Mouse (Mus musculus): ENCODE results near the gene Tmem39b. TPM values are rescaled to one million over a fixed set of nuclear protein-coding genes. Genes with fewer than 3 reads are reported as not detected.

Tmem39b gene
- polyA plus RNA-seq, 1 experiment from 2014 or later = 13.4 TPM

DNA sequence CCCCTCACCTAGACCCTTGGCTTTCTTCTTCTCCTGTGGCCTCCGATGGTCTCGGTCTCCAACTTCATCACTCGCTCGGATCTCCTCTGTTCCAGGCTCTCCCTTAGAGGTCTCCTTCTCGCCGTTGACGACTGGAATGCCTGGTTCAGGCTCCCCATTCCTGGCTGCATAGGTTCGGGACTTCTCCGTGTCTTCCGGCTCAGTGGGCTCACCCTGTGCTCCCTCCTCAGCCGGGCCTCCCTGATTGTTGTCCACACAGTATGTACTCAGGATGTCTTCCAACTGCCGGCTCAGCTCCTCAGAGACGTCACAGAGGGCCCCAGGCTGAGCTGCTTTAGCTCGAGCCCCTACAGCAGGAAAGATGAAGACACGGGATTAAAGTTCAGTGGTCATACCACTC is 57.4 kb downstream of the Tmem39b start:
- peaks cover 17% of the 10 kb centered on the region for H3K4me1 ChIP-seq (replicated peaks; ENCODE audit: control insufficient read depth, insufficient read depth, low read length)
- 81% methylated on average over 15 of the region's 15 CpGs for whole genome bisulfite sequencing
- ATAC-seq (ENCODE audit: low read depth) = no peak
- no peaks in the 10 kb centered on the region for H3K27me3 ChIP-seq (ENCODE audit: control insufficient read depth, insufficient read depth, low read depth, low read length)
- H3K9ac ChIP-seq (ENCODE audit: low read length) = peak overlapping the region; percentile 84
- peak overlapping the region; percentile 77 for H3K4me2 ChIP-seq (ENCODE audit: low read depth, low read length)
- peaks cover 27% of the 10 kb centered on the region for H3K36me3 ChIP-seq (ENCODE audit: control insufficient read depth, insufficient read depth, low read length)
- no peak overlapping the region for H3K27ac ChIP-seq (ENCODE audit: low read length)
- no peaks in the 10 kb centered on the region for H3K9me3 ChIP-seq (ENCODE audit: control insufficient read depth, low read length)
- peak overlapping the region; percentile 72 for H3K4me3 ChIP-seq (ENCODE audit: low read length)

DNA sequence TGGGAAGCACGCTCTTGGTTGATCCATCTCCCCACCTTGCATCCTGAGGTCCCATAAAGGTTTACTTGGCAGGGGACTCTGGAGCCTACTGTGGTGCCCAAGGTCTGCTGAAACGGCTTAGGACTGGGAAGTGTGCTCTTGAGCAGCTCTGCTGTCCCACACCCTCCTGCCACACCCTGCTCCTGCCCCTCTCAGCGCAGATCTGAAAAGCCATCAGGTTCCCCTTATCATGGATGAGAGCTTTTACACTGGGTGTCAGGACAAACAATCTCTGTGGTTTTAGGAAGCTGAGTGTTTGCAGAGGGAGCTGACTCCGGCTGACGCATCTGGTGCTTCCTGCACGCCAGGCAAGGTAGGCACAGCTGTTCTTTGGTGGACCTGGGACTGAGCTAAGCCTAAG is 62.8 kb downstream of the Tmem39b start:
- peaks cover 8% of the 10 kb centered on the region for H3K4me1 ChIP-seq (replicated peaks; ENCODE audit: control insufficient read depth, insufficient read depth, low read length)
- no peak overlapping the region for H3K4me2 ChIP-seq (ENCODE audit: low read depth, low read length)
- H3K9me3 ChIP-seq (ENCODE audit: control insufficient read depth, low read length) = no peaks in the 10 kb centered on the region
- 71% methylated on average over 6 of the region's 6 CpGs for WGBS
- ATAC-seq (ENCODE audit: low read depth) = no peak
- H3K27ac ChIP-seq (ENCODE audit: low read length) = no peak overlapping the region
- no peak overlapping the region for H3K9ac ChIP-seq (ENCODE audit: low read length)
- H3K4me3 ChIP-seq (ENCODE audit: low read length) = no peak overlapping the region
- H3K36me3 ChIP-seq (ENCODE audit: control insufficient read depth, insufficient read depth, low read length) = peaks cover 75% of the 10 kb centered on the region
- no peaks in the 10 kb centered on the region for H3K27me3 ChIP-seq (ENCODE audit: control insufficient read depth, insufficient read depth, low read depth, low read length)

DNA sequence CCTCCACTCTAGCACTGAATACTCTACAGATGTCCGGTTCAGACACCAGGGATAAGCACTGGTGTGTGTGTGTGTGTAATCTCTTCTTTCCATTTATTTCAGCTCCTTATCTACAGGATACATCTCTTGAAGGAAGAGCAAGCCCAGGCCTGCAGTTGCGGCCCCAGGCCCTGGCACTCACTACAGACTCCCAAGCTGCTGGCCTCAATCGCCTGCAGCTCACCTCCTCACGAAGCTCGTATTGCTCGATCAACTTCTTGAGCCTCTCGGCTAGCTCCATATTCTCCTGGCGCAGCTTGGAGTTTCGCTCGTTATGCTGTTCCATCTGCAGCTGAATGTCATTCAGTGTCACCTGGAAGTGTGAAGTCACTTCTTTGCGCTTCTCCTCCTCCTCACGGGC is 64.8 kb downstream of the Tmem39b start:
- peaks cover 4% of the 10 kb centered on the region for H3K4me1 ChIP-seq (replicated peaks; ENCODE audit: control insufficient read depth, insufficient read depth, low read length)
- H3K27ac ChIP-seq (ENCODE audit: low read length) = no peak overlapping the region
- no peaks in the 10 kb centered on the region for H3K9me3 ChIP-seq (ENCODE audit: control insufficient read depth, low read length)
- H3K9ac ChIP-seq (ENCODE audit: low read length) = no peak overlapping the region
- no peak for ATAC-seq (ENCODE audit: low read depth)
- no peak overlapping the region for H3K4me3 ChIP-seq (ENCODE audit: low read length)
- H3K27me3 ChIP-seq (ENCODE audit: control insufficient read depth, insufficient read depth, low read depth, low read length) = no peaks in the 10 kb centered on the region
- WGBS = 84% methylated on average over 12 of the region's 12 CpGs
- peaks cover 80% of the 10 kb centered on the region for H3K36me3 ChIP-seq (ENCODE audit: control insufficient read depth, insufficient read depth, low read length)
- H3K4me2 ChIP-seq (ENCODE audit: low read depth, low read length) = no peak overlapping the region

DNA sequence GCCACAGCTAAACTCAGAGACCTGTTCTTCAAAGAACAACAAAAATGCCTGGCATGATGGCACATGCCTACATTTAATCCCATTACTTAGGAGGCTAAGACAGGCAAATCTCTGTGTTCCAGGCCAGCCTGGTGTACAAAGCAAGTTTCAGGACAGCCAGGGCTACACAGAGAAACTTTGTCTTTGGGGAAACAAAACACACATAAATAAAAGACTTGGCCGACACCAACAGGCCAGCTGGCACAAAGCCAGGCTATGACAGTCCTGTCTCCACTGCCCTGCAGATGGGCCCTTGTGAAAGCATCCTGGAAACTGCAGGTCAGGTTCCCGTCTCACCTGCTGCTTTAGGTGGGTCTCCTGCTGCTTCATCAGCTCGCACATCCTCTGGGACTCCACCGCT is 65.7 kb downstream of the Tmem39b start:
- Histone ChIP-seq H3K36me3 (ENCODE audit: control insufficient read depth, insufficient read depth, low read length) (peaks cover 71% of the 10 kb centered on the region), H3K4me1 (replicated peaks; ENCODE audit: control insufficient read depth, insufficient read depth, low read length) (peaks cover 4% of the 10 kb centered on the region), H3K27me3 (ENCODE audit: control insufficient read depth, insufficient read depth, low read depth, low read length) (no peaks in the 10 kb centered on the region), H3K27ac (ENCODE audit: low read length) (no peak overlapping the region), H3K9ac (ENCODE audit: low read length) (no peak overlapping the region), H3K4me3 (ENCODE audit: low read length) (no peak overlapping the region), H3K4me2 (ENCODE audit: low read depth, low read length) (no peak overlapping the region), H3K9me3 (ENCODE audit: control insufficient read depth, low read length) (no peaks in the 10 kb centered on the region)
- no peak for ATAC-seq (ENCODE audit: low read depth)
- WGBS = 75% methylated on average over 4 of the region's 4 CpGs

Small RNA genes within 50 kb of the gene (microRNA-seq; reads per million reads assigned to microRNA genes)
- gene Mir7016 = not detected

Other genes with a start within 250 kb of the Tmem39b start
- gene Bsdc1, start 235.3 kb downstream of the Tmem39b start, polyA plus RNA-seq (2015; fragmentation: Nextera tagmentation; extraction: Ambion mirVana) = 25.5 and 29.2 TPM in 2 replicates
- not detected in 2 replicates for gene Tssk3, start 205.8 kb downstream of the Tmem39b start, polyA plus RNA-seq (2015; fragmentation: Nextera tagmentation; extraction: Ambion mirVana)
- not detected in 2 replicates for gene Fam229a, start 205.6 kb downstream of the Tmem39b start, polyA plus RNA-seq (2015; fragmentation: Nextera tagmentation; extraction: Ambion mirVana)
- 506 and 544 TPM in 2 replicates for gene Marcksl1, start 183.3 kb downstream of the Tmem39b start, polyA plus RNA-seq (2015; fragmentation: Nextera tagmentation; extraction: Ambion mirVana)
- 243 and 247 TPM in 2 replicates for gene Hdac1, start 154.1 kb downstream of the Tmem39b start, polyA plus RNA-seq (2015; fragmentation: Nextera tagmentation; extraction: Ambion mirVana)
- gene Lck, start 123.2 kb downstream of the Tmem39b start, polyA plus RNA-seq (2015; fragmentation: Nextera tagmentation; extraction: Ambion mirVana) = 10.7 and 26.5 TPM in 2 replicates
- gene Fam167b, start 118.3 kb downstream of the Tmem39b start, polyA plus RNA-seq (2015; fragmentation: Nextera tagmentation; extraction: Ambion mirVana) = 5.3 and 6.3 TPM in 2 replicates
- 229 and 231 TPM in 2 replicates for gene Eif3i, start 96.2 kb downstream of the Tmem39b start, polyA plus RNA-seq (2015; fragmentation: Nextera tagmentation; extraction: Ambion mirVana)
- gene Tmem234, start 96.2 kb downstream of the Tmem39b start, polyA plus RNA-seq (2015; fragmentation: Nextera tagmentation; extraction: Ambion mirVana) = 190 and 198 TPM in 2 replicates
- 3.8 TPM in 2 replicates for gene Dcdc2b, start 82.6 kb downstream of the Tmem39b start, polyA plus RNA-seq (2015; fragmentation: Nextera tagmentation; extraction: Ambion mirVana)
- 29.3 and 29.7 TPM in 2 replicates for gene Iqcc, start 77.7 kb downstream of the Tmem39b start, polyA plus RNA-seq (2015; fragmentation: Nextera tagmentation; extraction: Ambion mirVana)
- gene Ccdc28b, start 72.9 kb downstream of the Tmem39b start, polyA plus RNA-seq (2015; fragmentation: Nextera tagmentation; extraction: Ambion mirVana) = 65.8 and 71.1 TPM in 2 replicates
- gene Txlna, start 55.8 kb downstream of the Tmem39b start, polyA plus RNA-seq (2015; fragmentation: Nextera tagmentation; extraction: Ambion mirVana) = 80.4 and 82.6 TPM in 2 replicates
- 15.8 and 18.2 TPM in 2 replicates for gene Kpna6, start 24.1 kb downstream of the Tmem39b start, polyA plus RNA-seq (2015; fragmentation: Nextera tagmentation; extraction: Ambion mirVana)
- gene Khdrbs1, start 45.5 kb upstream of the Tmem39b start, polyA plus RNA-seq (2015; fragmentation: Nextera tagmentation; extraction: Ambion mirVana) = 84.3 and 93.1 TPM in 2 replicates
- 302 and 330 TPM in 2 replicates for gene Ptp4a2, start 114.4 kb upstream of the Tmem39b start, polyA plus RNA-seq (2015; fragmentation: Nextera tagmentation; extraction: Ambion mirVana)
- not detected in 2 replicates for gene Spocd1, start 232.4 kb upstream of the Tmem39b start, polyA plus RNA-seq (2015; fragmentation: Nextera tagmentation; extraction: Ambion mirVana)

All from lung, embryonic 16.5 days (tissue).